Mouse (Mus musculus) pancreas, adult 10 weeks (tissue): ENCODE measurements around the gene Yju2. TPM values are rescaled to one million over a fixed set of nuclear protein-coding genes. Genes with fewer than 3 reads are reported as not detected.

Source experiments
- polyA plus RNA-seq: library from polyadenylated mRNA; stranded (reverse); fragments of 350-450 nt; fragmentation: Illumina TruSeq; extraction: RNeasy Lipid Tissue Mini Kit (QIAGEN cat#74804); gene quantifications from one replicate; pipeline ENCODE4 v1.2.3, GENCODE M21; 2015; ENCODE audit warnings: low read depth, low replicate concordance; ENCODE audit not compliant: insufficient read depth

Yju2 gene
- 2.3 TPM for polyA plus RNA-seq

DNA sequence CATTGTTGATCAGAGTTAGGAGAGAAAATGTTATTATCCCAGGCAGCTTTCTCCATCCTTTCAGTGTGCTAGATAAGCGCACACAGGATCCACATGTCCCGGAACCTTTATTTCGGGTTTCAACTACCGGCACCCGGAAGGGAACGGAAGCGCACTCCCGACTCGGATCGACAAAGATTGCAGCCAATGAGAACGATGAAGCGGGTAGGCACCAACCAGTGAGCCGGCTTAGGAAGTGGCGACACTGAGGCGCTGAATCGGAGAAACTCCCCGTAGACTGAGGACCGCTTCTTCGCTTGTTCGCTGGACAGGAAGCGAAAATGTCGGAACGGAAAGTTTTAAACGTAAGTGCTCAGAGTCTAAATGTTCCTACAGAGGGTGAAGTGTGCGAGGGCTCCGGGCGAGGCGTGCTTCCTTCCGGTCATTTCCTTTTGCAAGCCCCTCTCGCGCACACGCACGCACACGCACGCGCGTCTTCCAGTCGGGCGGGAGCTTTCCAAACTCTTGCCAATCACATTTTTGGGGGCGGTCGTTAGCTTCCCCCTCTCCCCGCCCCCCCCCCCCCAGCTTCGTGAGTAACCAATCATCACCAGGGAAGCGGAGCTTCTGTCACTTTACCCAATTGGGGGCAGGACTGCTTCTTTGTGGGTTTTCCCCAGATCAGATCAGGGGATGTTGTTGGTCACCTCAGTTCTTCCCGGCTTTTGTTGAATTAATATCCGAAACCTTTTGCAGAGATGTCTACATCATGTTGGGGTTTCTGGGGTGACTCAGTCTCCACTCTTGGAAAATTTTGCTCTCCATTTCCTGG is at the start of gene Yju2:
TSS of gene Yju2 (plus strand) at position 182 of the 811 bp plus-strand sequence.

DNA sequence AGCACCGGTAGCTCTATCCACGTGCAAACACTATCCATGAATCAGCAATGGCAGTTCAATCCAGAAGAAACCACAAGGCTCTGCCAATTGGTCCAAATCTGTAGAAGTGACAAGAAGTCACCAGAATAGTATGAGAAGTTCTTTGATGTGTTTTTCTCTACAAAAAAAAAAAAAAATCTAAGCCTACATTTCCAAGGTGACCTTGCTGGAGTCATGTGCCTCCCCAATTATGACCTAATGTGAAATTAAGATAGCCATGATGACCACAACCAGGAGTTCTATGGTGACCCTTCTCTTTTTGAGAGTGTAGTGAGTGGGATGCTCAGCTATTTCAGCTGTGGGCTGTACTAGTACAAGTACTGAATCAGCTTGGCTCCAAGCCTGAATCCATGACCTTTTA is 9.5 kb upstream of the Yju2 start, which contains the start of gene Zfp119b:
TSS of gene Zfp119b (minus strand) at position 101 of the 400 bp plus-strand sequence.

DNA sequence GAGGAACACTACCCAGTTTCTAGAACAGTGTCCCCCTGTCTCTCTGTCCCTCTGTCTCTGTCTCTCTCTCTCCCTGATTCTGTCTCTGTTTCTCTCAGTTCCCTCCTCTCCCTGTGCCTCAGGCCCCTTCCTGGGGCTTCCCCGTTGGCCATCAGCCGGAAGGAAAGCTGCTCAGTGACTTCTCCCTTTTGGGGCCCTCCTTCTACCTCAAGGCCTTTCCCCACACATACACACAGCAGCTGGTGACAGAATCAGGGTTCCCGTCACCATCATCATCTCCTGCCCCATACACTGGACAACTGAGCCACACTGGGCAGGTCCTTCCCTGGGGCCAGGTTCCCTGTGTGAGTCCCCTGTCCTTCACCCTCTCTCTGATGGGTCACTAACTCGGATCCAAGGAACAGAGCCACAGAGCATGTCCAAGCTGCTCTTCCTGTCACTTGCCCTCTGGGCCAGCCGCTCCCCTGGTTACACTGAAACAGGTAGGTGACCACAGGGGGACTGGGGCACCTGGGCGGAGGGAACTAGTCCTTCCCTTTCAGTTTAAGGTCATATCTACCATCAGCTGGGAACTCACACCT is 6.4 kb upstream of the Yju2 start, which contains the start of gene Ebi3:
TSS of gene Ebi3 (plus strand) at position 194 of the 581 bp plus-strand sequence.

DNA sequence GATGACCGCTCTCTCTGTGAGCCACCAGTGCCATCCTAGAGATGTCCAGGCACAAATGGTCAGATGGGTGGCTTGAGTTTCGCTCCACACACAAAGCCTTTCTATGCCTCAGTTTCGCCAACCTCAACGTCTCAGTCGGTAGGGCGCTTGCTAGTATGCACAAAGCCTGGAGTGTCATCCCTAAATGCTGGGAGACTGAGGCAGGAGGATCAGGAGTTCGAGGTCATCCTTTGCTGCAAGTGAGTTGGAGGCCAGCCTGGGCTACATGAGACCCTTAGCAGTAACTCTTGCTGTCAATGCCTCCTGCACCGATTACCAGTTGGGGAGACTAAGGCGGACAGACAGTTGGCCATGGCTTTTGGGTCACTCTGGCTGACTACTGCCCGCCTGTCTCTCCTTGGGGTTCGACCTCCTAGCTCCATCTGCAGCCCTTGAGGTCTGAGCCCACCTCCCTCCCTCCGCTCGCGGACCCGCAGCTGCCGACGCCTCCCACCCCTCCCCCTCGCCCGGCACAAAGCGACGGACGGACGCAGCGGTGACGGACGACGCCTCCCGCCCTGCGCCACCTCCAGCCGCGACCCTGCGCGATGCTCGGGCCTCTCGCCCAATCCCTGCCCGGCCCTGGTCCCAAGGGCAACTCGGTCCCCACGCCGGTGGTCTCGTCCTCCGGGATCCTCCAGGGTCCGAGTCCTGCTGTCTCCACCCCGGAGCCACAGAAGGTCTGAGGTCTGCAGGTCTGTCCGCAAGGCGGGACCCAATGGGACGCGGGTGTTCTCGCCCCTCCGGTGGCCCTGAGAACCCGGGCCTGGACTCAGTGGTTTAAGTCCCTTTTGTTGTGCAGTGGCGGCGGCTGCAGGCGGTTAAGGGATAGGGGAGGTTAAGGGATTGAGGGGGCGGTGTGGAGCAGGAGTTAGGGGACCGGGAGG is 11.3 kb downstream of the Yju2 start, which contains the start of gene Shd:
TSS of gene Shd (plus strand) at position 502 of the 926 bp plus-strand sequence.

DNA sequence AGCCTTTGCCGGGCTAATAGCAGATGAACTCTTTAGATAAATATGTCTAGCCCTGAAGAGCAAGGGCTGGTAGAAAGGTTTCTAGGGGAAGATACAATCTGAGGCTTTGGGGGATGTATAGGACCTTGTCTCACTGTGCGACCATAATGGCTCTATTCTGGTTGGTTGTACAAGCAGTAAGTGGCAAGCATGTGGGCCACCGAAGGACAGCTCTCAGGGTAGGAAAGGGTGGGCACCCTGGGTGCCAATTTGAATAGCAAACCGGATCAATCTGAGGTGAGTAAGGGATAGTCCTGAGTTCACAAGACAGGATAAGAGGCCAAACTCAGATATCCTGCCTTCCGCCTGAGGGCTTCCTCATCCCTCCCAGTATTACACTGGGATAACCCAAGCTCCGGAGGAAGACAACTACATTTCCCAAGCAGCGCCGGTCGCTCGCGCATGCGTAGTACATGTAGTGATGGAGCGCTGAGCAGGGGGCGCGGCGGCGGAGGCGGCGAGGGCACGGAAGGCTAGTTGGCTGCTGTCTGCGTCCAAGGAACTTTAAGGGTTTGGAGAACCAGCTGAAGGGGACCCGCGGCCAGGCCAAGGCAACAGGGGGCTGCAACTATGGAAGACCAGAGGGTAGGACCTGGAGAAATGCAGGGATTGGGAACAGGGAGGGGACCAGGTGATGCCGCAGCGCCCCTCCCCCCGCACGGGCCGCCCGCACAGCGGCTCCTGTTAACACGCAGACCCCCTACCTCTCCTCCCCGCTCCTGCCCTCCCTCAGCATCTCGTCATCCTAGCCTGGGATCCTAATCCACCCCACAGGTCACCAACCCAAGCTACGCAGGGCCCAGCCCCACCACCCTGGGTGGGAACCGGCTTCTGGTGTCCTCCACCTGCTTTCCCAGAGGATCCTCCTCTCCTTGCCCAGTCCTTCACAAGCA is 27.4 kb downstream of the Yju2 start, which contains the start of gene Fsd1:
TSS of gene Fsd1 (plus strand) at position 480 of the 932 bp plus-strand sequence.

DNA sequence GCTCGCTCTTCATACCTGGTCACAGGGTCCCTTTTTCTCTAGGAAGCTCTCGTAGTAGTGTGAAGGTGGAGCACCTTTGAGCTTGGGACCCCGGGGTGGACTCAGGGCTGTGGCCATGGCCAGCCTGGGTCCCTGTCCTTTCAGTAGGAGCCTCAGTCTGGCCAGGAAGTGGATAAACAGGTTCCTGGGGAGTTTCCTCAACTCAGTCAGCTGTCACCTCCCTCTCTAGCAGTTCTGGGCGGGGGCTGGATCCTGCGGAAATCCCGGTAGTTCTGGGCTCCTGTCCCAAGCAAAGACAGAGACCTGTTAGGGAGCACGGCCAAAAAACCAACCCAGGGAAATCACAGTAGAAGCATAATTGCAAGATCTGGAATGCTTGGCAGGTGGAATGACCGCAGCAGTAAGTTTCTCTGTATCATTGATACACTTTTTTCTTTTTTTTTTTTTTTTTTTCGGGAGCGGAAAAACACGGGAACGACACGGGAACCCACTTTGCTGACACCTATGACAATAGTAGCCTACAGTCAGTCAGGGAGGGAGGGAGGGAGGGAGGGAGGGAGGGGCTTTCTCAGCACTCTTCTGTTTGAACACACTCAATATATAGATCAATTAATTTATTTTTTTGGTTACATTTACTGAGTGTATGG is 46.6 kb downstream of the Yju2 start, which contains the start of the genes Stap2 and Mpnd:
TSS of gene Stap2 (minus strand) at position 170 of the 647 bp plus-strand sequence.
TSS of gene Mpnd (plus strand) at position 297 of the 647 bp plus-strand sequence.

Other genes starting within 250 kb of the Yju2 start
- 3.8 TPM for gene Pot1b, start 246.5 kb upstream of the Yju2 start, polyA plus RNA-seq
- gene Adgre4, start 209.1 kb upstream of the Yju2 start, polyA plus RNA-seq: 0.54 TPM
- gene Zfp119a, start 80.2 kb upstream of the Yju2 start, polyA plus RNA-seq: 2.2 TPM
- 2.6 TPM for gene Zfp959, start 67.0 kb upstream of the Yju2 start, polyA plus RNA-seq
- gene Zfp119b, start 9.6 kb upstream of the Yju2 start, polyA plus RNA-seq: 1.7 TPM
- 1.3 TPM for gene Ebi3, start 6.5 kb upstream of the Yju2 start, polyA plus RNA-seq
- gene Shd, start 11.4 kb downstream of the Yju2 start, polyA plus RNA-seq: not detected
- not detected for gene Fsd1, start 27.4 kb downstream of the Yju2 start, polyA plus RNA-seq
- gene Stap2, start 46.5 kb downstream of the Yju2 start, polyA plus RNA-seq: 20.6 TPM
- 24.6 TPM for gene Mpnd, start 46.6 kb downstream of the Yju2 start, polyA plus RNA-seq
- 16.3 TPM for gene Sh3gl1, start 77.5 kb downstream of the Yju2 start, polyA plus RNA-seq
- gene Chaf1a, start 81.3 kb downstream of the Yju2 start, polyA plus RNA-seq: 0.18 TPM
- 13.3 TPM for gene Ubxn6, start 115.9 kb downstream of the Yju2 start, polyA plus RNA-seq
- gene Hdgfl2, start 120.5 kb downstream of the Yju2 start, polyA plus RNA-seq: 60.5 TPM
- 5.1 TPM for gene Plin4, start 150.7 kb downstream of the Yju2 start, polyA plus RNA-seq
- gene Plin5, start 158.5 kb downstream of the Yju2 start, polyA plus RNA-seq: not detected
- 8.8 TPM for gene Lrg1, start 162.9 kb downstream of the Yju2 start, polyA plus RNA-seq
- 3.3 TPM for gene Sema6b, start 181.2 kb downstream of the Yju2 start, polyA plus RNA-seq
- gene Tnfaip8l1, start 203.4 kb downstream of the Yju2 start, polyA plus RNA-seq: 0.44 TPM
- gene Mydgf, start 224.8 kb downstream of the Yju2 start, polyA plus RNA-seq: 25.8 TPM